Mouse (Mus musculus): Measurements from ENCODE around the gene Rrm1.
"Not testable (repeated sequence)": the region's sequence is repeated elsewhere in the genome, so short reads cannot be mapped to it uniquely, and the experiment has no call there.

Gene Rrm1

GRCm38 (mm10) chr7:102478425-102478824 is 36.9 kb downstream of the Rrm1 start:
- no peak for DNase-seq

DNA sequence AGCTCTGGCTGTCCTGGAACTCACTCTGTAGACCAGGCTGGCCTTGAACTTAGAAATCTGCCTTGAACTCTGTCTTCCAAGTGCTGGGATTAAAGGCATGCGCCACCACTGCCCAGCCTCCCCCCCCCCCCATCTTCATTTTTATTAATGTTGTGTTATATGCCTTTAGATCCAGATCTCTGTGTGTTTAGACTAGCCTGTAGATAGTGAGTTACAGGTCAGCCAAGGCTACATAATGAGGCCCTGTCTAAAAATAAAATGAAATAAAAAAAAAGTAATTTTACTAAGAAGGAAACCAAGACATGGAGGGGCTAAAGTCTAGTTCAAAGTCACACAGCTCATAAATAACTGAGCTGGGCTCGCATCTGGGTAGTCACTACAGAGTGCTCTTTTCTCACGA is 37.4 kb downstream of the Rrm1 start:
- no peak for DNase-seq

DNA sequence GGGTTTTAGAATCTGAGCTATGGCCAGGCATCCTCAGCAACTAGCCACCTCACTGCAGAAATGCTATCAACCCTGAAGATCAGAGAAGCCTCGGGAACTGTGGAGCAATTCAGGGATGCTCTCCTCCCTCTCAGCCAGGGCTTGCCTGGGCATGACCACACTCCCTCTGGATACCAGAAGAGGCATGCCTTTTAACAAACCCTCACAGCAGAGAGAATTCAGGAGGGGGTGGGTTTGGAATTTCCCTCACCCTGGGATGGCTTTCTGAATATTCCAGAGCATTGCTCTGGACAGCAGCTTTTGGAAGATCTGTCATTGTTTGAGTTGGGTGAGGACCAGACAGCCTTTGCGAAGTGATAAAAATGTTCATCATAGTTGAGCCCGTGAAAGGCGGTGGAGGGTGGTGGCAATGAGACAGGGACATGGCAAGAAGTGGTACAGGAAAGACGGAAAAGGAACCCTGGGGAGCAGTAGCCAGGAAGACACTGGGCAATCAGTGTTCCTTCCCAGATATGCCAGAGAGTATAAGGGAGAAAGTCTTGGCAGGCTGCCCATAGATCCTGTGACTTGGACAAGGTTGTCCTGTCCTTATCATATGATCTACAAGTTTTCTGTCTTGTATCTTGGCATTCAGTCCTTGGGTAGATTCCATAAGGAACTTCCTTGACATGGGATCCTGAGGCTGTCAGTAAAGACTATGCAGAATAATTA is 38.0 kb downstream of the Rrm1 start:
- peak; percentile 77 to 86 for DNase-seq

- DNase-seq = no peak
Measured at GRCm38 (mm10) chr7:102480821-102481220, 39.3 kb downstream of the Rrm1 start.

GRCm38 (mm10) chr7:102481579-102481978 is 40.1 kb downstream of the Rrm1 start, which contains the start of gene Olfr543:
Gene Olfr543, minus strand, starts transcription at chr7:102481679.
- DNase-seq = no peak

DNA sequence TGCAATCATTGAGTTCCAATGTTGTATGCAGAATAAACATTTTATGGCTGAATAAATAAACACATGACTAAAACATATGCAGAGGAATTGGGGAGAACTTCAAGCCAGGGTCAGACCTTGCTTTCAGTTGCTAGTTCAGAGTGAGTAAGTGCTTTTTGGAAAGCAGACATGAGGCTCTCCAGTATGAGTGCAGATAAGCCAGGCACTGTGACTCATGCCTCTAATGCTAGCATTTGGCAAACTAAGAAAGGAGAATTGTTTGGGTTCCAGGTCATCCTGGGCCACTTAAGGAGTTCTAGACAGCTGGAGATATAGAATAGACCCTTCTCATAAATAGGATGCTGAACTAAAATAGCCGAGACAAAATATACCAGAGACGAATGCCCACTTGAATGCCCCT is 42.2 kb downstream of the Rrm1 start:
- DNase-seq = no peak

DNA sequence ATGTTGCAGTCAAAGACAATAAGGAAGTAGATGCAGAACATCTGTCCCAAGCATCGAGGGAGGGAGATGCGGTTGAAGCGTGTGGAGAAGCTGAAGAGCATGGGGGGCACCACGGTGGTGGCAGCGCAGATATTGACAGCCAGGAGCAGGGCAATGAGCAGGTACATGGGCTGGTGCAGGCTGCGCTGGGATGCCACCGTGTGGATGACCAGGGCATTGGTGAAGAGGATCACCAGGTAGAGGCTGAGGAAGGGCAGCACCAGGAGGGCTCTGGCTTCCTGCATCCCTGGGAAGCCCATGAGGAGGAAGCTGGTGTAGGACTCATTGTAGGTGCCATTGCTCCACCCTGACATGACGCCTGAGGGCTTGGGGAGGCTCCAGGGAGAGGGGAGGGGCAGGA is 43.3 kb downstream of the Rrm1 start:
- not testable (repeated sequence) for DNase-seq

- no peak for DNase-seq
Measured at GRCm38 (mm10) chr7:102486105-102486504, 44.6 kb downstream of the Rrm1 start.

DNA sequence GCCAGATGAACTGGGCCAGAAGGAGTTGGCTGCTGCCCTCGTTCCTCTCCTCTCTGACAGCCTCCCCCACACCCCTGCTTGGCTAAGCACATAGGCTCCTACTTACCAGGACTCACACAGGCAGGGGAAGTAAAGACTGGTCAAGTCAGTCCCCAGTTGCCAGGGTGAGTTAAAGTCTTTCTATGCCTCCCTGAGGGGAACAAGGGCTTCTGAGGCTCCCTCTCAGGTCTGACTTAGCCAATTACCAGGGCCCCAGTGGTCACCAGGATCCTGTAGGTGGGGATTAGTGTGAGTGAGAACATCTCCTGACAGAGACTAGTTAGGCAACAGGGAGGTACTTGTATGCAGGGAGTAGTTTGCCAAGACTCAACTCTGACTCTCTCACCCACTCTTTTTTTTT is 46.7 kb downstream of the Rrm1 start, which contains the start of gene Olfr544:
Gene Olfr544 (minus strand): TSS at position 153 of the 400 bp plus-strand sequence.
- DNase-seq = no peak

DNA sequence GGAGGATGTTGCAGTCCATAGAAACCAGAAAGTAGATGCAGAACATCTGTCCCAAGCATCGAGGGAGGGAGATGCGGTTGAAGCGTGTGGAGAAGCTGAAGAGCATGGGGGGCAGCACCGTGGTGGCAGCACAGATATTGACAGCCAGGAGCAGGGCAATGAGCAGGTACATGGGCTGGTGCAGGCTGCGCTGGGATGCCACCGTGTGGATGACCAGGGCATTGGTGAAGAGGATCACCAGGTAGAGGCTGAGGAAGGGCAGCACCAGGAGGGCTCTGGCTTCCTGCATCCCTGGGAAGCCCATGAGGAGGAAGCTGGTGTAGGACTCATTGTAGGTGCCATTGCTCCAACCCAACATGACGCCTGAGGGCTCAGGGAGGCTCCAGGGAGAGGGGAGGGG is 52.9 kb downstream of the Rrm1 start:
- not testable (repeated sequence) for DNase-seq

GRCm38 (mm10) chr7:102499473-102499872 is 58.0 kb downstream of the Rrm1 start, which contains the start of gene Olfr545:
Gene Olfr545, minus strand, starts transcription at chr7:102499573.
- DNase-seq = no peak

DNA sequence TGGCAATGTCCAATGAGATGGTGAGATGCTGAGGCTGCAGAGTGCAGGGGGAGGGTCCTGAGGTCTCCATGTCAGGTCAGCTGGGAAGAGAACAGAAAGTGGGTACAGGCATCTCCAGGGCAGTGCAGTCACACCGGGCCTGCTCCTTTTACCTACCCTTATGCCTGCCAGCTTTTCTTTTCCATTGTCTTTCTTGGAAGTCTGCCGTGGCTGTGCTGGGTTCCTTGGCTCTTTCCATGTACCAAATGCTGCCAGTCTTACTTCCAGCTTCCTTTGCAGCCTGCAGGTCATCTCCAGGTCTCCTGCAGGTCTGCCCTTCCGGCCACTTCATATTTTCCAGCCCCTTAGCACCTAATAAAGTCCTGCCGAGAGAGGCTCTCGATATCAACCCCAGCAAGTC is 60.5 kb downstream of the Rrm1 start:
- no peak for DNase-seq

- DNase-seq = peak; percentile 65 to 84
Measured at GRCm38 (mm10) chr7:102506848-102507247, 65.4 kb downstream of the Rrm1 start.

- DNase-seq = no peak
Measured at GRCm38 (mm10) chr7:102508066-102508465, 66.6 kb downstream of the Rrm1 start.

GRCm38 (mm10) chr7:102508666-102509065 is 67.2 kb downstream of the Rrm1 start:
- no peak for DNase-seq

DNA sequence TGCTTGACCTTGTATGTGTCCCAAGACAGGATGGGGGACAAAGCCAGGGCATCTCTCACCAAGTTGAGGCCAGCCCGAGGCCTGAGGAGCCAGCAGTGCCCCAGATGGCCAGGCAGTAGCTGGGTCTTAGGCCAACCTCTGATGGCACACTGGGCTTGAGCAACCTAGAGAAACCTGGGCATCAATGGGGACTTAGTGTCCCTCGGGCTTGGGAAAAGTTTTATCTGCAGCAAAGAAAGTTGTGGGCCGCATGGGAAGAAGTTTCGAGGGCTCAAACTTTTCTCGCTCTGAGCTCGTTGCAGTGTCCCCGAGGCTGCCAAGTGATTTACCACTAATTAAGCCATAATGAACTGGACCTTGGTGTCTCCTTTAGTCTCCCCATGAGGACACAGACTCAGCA is 68.2 kb downstream of the Rrm1 start:
- no peak for DNase-seq

DNA sequence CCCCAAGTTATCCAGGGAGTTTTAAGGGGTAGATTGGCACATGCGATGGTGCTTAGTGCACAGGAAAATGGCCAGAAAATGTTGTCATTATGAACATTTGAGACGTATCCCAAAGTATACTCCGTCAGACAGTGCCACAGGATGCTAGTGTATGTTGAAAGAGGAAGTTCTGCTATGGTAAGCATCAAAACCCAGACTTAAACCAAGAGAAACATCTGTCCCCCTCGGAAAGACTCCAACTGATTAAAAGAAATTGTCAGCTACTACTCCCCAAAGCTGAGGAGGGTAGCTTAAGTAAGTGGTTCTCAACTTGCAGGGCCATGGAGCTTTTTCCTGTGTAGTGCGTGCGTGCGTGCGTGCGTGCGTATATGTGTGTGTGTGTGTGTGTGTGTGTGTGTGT is 70.4 kb downstream of the Rrm1 start:
- no peak for DNase-seq

DNA sequence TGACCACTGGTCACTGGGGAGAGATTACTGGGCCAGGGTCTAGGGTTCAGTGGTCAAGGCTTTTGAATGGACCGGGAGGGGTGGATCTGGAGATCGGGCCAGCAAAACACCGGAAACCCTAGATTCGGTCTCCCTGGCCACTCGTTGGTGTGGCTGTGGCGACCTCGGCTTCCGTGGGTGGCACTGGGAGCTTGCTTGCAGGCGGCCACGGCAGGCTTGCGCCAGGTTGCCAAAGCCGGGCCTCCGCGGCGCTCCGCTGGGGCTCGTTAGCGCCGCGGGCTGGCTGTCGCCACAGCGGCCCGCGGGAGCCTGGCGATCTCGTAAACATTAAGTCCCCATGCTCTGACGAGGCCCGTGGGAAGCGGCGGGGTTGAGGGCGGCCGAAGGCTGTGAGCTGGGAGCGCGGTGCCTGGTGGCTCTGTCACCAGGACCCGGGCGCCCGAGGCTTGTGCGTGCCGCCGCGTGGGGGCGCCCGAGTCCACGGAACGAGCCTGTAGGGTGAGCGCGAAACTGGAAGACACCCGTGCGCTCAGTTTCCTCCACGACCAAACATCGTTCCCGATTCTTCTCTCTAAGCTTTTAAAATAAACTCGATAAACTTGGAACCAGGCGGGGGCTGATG is 71.4 kb downstream of the Rrm1 start:
- DNase-seq = peak; percentile 84 to 87

GRCm38 (mm10) chr7:102514144-102514543 is 72.6 kb downstream of the Rrm1 start:
- no peak for DNase-seq

DNA sequence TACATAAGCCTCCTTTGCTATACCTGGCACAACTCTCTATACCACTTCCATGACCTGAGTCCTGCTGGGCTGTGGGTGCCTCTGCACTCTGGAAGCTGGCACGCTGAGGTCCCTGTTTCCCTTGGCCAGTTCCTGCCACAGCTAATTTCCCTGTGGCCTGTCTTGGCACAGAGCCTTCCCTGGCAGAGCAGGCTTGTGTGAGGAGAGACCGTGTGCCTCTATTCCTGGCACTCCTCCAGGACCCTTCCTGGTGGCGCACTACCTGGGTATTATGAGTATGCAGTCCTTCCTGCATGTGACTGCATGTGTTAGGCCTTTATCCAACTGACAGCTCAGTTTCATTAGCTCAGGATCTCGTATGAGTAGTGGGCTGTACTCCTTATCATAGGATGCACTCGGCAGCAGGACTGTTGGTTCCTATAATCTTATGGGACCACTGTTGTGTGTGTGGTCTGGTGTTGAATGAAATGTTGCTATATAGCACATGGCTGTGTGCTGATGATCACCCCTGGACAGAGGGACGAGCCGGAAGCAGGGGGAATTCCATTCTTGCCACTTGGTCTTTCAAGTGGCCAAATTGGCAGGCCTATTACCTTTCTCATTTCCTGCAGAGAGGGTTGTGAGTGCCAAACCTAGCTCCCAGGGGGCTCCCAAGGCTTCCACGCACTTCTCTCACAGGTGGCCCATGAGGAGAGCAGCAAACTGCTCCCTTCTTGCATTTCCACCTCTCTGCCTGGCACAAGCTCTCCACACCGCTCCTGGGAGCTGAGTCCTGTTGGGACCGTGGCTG is 75.0 kb downstream of the Rrm1 start:
- DNase-seq = peak; percentile 14 to 44

GRCm38 (mm10) chr7:102517051-102517335 is 75.5 kb downstream of the Rrm1 start:
- DNase-seq = no peak

All from kidney, postnatal 25 days (tissue).